Mouse (Mus musculus): Measurements from ENCODE around the gene Il1rn.

DNA sequence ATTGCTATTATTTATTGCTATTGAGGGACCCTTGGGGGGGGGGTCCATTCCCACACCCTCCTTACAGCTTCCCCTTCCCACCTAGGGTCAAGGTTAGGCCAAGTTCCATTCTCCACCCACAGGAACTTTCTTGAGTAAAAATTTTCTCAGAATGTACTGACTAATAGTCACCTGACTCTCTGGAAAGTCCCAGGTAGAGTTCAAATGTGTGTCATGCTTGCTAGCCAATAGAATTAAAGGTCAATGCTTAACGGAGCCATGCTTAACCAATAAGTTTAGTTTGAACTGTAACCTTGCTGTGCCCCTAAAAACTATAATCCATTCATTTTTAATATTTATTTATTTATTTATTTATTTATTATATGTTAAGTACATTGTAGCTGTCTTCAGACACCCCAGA lies 22.7 kb downstream of the Il1rn start:
- TF ChIP-seq TBP (IDR thresholded peaks at IDR 0.05; ENCODE audit: low read depth, low read length) (no peak), GABPA (IDR thresholded peaks at IDR 0.05; ENCODE audit: low read depth, low read length) (no peak), CTCF (IDR thresholded peaks at IDR 0.05 in 2 of 3, conservative IDR thresholded peaks at IDR 0.05 in 1 of 3; ENCODE audit: control insufficient read depth in 1 of 3, insufficient read depth in 1 of 3, low read depth in 2 of 3, low read length in 3 of 3, poor library complexity in 1 of 3, severe bottlenecking in 1 of 3) (no peak), USF1 (IDR thresholded peaks at IDR 0.05; ENCODE audit: low read depth, low read length) (no peak), MYB (IDR thresholded peaks at IDR 0.05; ENCODE audit: low read depth, low read length) (no peak), USF2 (IDR thresholded peaks at IDR 0.05; ENCODE audit: borderline replicate concordance in 1 of 2, insufficient read depth in 1 of 2, low read depth in 1 of 2, low read length in 2 of 2) (no peak), POLR2A (IDR thresholded peaks at IDR 0.05; ENCODE audit: control insufficient read depth in 1 of 2, insufficient read depth in 1 of 2, low read depth in 1 of 2, low read length in 2 of 2, poor library complexity in 1 of 2) (no peak), MAZ (IDR thresholded peaks at IDR 0.05; ENCODE audit: low read depth, low read length) (no peak), GATA1 (IDR thresholded peaks at IDR 0.05; ENCODE audit: low read depth, low read length) (no peak), KAT2A (conservative IDR thresholded peaks at IDR 0.05; ENCODE audit: low read depth, low read length) (no peak), NRF1 (IDR thresholded peaks at IDR 0.05; ENCODE audit: insufficient read depth, low read depth, low read length, poor library complexity, severe bottlenecking) (no peak), ZNF384 (IDR thresholded peaks at IDR 0.05; ENCODE audit: low read depth, low read length) (no peak)

Measured in MEL (cell line).